Mouse (Mus musculus): ENCODE data around the gene Zfp277. TPM values are rescaled to one million over a fixed set of nuclear protein-coding genes. Genes with fewer than 3 reads are reported as not detected.

The Zfp277 gene
- polyA plus RNA-seq (2014; fragmentation: Illumina TruSeq; extraction: RNeasy Lipid Tissue Mini Kit (QIAGEN cat#74804); ENCODE audit: low read depth, low replicate concordance), result 17.2 TPM

GRCm38 (mm10) chr12:40445648-40446449, at the start of gene Zfp277, which contains the start of gene Dock4:
TSS of gene Zfp277 (minus strand) at chr12:40445902.
TSS of gene Dock4 (plus strand) at chr12:40445952.

Other genes starting within 250 kb of the Zfp277 start
- 0.32 TPM for gene Lsmem1, start 246.4 kb downstream of the Zfp277 start, polyA plus RNA-seq (2014; fragmentation: Illumina TruSeq; extraction: RNeasy Lipid Tissue Mini Kit (QIAGEN cat#74804); ENCODE audit: low read depth, low replicate concordance)
- gene Ifrd1, start 197.4 kb downstream of the Zfp277 start, polyA plus RNA-seq (2014; fragmentation: Illumina TruSeq; extraction: RNeasy Lipid Tissue Mini Kit (QIAGEN cat#74804); ENCODE audit: low read depth, low replicate concordance), result 90.8 TPM
- 1.4 TPM for gene Dock4, start 50 bp upstream of the Zfp277 start, polyA plus RNA-seq (2014; fragmentation: Illumina TruSeq; extraction: RNeasy Lipid Tissue Mini Kit (QIAGEN cat#74804); ENCODE audit: low read depth, low replicate concordance)